Mouse (Mus musculus) kidney, postnatal 36 days (tissue): ENCODE results near the gene D930020B18Rik.

ENCODE experiments used
- DNase-seq, 2 experiments: peaks; one replicate each; pipeline ENCODE4 v3.0.0; 2021 to 2022; ENCODE audit warnings: mixed read lengths in 2 of 2

The D930020B18Rik gene

GRCm38 (mm10) chr10:121640150-121640930, 1.0 kb upstream of the D930020B18Rik start:
- peak; percentile 13 to 45 for DNase-seq

DNA sequence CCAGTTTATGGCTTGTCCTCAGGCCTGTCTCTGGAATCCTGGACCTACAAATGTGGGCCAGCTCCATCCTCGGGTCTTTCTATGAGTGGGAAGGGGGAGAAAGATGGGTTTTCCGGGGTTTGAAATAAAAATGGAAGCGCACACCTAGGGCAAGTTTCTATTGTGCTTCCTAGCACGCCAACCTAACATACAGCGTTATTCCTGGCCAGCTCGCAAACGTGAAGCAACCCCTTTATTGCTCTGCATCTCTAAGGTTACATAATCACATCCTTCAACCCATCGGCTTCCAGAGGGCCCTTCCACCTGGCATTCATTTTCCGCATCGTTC, 480 bp upstream of the D930020B18Rik start:
- DNase-seq, result no peak

GRCm38 (mm10) chr10:121642054-121642947, 913 bp downstream of the D930020B18Rik start:
- peak in 1 of 2 experiments; percentile 15 for DNase-seq

DNA sequence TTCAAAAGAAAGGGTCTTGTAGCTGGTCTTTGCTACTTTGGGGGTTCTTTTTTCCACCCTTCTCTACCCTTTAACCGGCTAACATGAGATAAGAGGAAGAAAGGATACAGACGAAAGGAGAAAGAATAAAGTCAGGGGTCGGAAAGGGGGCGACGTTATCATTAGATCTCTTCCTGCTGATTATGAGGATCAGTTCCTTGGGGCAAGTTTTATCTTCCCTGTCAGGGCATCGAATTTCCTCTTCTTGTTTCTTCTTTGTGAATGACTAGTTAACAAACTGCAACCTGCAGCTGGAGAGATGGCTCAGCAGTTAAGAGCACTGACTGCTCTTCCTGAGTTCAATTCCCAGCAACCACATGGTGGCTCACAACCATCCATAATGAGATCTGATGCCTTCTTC, 4.9 kb downstream of the D930020B18Rik start:
- no peak for DNase-seq

GRCm38 (mm10) chr10:121653079-121653478, 11.7 kb downstream of the D930020B18Rik start:
- no peak for DNase-seq

DNA sequence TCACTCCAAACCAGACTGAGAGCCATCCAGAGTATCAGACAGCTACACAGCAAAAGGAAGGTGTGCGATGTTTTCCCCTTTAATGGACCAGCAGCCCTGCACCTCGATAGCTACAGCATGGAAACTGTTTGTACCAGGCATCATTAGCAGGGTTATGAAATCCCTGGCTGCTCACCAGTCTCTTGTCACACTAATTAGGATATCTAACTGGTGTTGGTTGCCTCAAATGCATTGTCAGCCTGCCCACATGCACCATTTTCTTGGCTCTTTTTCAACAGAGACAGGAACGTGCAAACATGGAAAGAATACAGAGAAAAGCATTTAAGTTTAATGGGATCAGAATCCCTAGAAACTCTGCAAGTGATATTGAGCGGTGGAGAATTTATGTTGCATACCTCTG, 14.5 kb downstream of the D930020B18Rik start:
- DNase-seq, result no peak

GRCm38 (mm10) chr10:121662711-121663110, 21.3 kb downstream of the D930020B18Rik start:
- DNase-seq, result no peak

DNA sequence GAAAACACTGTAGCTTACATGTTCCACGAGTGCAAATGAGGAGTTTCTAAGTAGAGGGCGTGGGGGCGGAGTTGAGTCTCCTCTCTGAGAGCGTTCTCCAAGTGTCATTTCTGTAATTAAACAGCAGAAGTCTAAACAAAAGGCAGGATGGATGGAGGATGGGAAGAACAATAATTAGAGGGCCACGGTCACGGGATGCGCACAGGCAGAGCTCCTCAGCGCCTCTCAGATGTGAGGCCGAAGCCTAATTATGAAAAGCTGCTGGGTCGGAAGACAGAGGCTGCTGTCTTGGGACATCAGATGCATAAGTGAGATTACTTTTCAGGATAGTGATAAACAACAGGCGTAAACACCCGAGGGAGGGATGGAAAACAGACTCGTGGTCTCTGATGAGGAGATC, 22.2 kb downstream of the D930020B18Rik start:
- no peak for DNase-seq

DNA sequence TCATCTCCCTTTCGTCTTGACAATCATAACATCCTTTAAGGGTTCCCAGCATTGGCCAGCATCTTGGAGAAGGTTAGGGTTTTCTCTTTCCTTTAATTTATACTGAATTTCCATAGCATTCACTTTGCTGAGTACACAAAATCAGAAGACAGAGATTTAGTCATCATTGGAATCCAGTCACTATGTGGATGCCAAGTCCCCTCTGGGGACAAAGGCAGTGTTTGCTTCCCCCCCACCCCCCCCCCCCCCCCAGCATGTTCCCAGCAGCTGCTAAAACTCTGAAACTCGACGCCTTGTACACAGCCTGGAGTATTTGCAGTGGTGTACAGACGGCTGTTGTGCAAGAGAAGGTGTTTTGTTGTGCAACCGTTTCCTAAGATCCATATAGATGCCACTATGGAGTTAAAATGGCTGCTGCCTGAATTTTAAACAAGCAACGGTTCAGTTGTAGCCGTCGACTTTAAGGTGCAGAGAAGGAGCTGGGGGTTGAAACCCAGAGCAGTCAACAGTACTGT, 24.3 kb downstream of the D930020B18Rik start:
- no peak for DNase-seq

DNA sequence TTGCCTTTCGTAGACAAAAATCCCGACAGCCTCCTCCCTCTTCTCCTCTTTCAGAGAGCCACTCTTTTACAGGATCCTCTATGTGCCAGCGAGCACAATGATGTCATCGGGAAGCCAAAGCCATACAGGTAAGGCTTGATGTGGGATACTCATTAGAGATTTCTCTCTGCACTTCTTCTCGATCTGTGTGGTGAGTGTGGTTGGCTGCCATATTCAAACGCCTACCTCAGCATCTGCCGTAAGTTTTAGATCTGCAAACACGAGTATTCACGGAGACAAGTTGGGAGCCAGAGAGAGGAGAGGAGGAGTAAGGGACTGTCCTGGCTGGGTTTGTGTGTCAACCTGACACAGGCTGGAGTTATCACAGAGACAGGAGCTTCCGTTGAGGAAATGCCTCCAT, 27.7 kb downstream of the D930020B18Rik start:
- no peak for DNase-seq

DNA sequence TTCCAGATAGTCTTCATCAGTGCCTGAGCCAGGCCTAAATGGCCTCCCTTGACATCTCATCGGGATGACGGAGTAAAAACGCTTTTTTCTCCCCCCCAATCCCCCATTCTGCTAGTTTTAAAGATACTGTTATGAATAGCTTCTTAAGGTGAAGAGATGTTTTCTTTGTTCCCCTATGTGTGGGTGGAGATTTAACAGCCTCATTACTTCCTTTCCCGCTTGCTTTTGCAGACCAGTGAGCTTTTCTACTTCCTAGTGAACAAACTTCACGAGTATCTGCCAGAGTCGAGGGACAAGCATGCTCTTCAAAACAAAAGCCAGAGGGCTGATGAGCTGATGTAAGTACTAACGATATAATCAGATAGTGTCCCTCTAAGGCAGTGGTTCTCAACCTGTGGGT, 35.6 kb downstream of the D930020B18Rik start:
- DNase-seq, result no peak

DNA sequence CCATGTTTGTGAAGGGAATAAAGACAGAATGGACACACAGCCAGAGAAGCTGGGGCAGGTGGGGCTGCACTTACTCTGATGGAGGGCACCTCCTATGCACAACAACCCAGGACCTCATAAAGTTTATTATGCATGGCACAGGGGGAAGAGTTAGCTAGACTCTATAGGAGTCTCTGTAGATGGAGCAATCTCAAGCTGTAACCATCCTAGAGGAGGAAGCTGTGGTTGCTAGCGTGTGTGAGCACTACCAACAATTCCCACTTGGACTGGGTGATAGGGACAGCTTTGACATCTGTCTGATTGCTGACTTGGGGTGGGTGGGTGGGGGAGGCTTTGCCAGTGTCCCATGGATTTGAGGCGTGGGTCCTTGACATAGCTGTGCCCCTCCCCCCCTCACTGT, 39.5 kb downstream of the D930020B18Rik start:
- DNase-seq, result no peak

GRCm38 (mm10) chr10:121682539-121682938, 41.2 kb downstream of the D930020B18Rik start:
- DNase-seq, result no peak

DNA sequence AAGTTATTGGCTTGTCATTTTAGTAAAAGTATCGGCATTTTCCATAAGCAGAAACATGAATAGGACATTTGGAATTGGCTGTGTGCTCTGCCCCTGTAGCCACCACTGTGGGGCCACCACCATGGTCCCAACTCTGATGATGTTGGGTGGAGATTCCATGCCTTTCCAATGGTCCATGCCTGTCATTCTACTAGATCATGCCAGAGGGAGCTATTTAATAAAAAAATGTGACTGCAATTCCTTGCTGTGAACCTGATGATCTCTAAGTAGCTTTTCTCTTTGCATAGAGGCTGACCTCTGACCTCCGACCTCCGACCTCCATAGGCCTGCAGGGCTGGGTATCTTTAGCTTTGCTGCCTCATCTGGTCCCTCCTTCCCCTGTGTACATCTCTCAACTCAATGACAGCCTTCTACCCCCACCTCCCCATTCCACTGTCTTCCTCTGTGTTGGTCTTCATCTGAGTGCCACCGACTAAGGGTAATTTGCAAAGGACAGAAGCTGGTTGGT, 44.8 kb downstream of the D930020B18Rik start:
- DNase-seq, result peak; percentile 6 to 12

DNA sequence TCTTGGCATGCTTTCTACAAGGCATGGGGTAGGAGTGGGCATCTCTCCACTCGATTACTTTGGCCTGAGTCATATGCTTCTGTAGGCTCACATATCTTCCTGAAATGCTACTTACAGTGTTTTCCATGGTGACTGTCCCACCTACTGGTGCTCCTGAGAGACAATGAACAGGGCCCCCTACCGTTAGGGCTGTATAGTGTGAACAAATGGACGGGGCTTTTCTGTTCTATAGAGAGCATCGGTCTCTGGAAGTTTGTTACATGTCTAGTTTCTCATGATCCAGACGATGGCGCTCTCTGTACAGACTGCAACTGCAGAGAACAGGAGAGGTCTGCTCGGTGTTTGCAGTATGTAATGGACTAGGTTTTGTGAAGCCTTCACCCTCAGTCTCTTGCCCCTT, 46.1 kb downstream of the D930020B18Rik start:
- no peak for DNase-seq

DNA sequence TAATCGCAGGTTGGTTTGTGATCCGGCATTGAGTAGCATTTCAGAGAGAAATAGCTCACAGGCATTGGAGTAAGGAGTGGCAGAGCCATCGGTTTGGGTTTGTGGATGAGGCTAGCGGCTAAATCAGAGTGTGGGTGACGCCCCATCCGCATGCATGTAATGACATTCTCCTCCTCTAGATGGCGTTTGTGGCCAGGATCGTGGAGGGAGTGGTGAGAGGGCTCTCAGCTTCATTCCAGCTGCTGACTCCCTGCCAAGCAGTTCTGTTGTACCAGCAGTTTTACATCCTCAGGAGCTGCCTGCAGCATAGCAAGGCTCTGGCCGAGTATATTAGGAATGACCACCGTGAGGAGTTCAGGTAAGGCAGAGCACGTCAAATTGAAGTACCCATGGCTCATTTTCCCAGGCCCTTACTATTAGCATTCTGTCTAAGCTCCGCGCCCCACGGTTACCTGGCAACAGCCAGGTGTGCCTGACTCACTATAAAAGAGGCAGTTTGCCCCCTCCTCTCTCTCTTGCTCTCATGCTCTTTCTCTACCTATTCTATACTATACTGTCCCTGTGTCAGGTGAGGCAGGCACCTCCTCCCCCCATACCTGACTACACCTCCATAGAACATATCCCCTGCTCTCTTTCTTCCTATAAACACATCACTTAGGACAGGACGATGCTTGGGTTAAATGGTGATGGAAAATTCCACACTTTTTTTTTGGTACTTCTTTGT, 48.4 kb downstream of the D930020B18Rik start:
- DNase-seq, result peak; percentile 81 to 86

GRCm38 (mm10) chr10:121692944-121693579, 51.7 kb downstream of the D930020B18Rik start:
- DNase-seq, result peak; percentile 18 to 38

- no peak for DNase-seq
Observed at GRCm38 (mm10) chr10:121694567-121694966, 53.2 kb downstream of the D930020B18Rik start.

GRCm38 (mm10) chr10:121701296-121702248, 60.2 kb downstream of the D930020B18Rik start:
- peak; percentile 46 to 69 for DNase-seq

DNA sequence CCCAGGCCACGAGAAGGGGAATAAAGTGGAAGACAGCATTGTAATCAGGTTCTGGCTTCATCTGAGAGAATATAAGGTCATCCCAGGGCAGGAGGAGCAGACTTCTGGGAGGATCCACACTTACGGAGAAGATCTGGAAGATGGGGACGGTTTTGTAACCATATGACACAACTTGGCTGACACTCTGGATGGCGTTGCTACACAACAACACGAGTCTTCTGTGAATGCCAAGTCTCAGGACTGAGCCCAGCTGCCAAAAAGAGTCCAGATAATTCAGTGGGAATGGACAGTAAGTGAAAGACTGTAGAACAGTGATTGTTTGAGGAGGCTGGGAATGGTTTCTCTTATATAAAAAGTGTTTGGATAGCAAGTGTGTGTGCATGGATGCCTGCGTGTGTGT, 62.2 kb downstream of the D930020B18Rik start:
- DNase-seq, result no peak

GRCm38 (mm10) chr10:121704871-121705270, 63.5 kb downstream of the D930020B18Rik start:
- DNase-seq, result no peak
